Mouse (Mus musculus): ENCODE data around the gene Zswim8. TPM values are rescaled to one million over a fixed set of nuclear protein-coding genes. Genes with fewer than 3 reads are reported as not detected.

Gene Zswim8
- polyA plus RNA-seq (2015; fragmentation: Nextera tagmentation; extraction: Ambion mirVana) = 56.5 and 57.8 TPM in 2 replicates

DNA sequence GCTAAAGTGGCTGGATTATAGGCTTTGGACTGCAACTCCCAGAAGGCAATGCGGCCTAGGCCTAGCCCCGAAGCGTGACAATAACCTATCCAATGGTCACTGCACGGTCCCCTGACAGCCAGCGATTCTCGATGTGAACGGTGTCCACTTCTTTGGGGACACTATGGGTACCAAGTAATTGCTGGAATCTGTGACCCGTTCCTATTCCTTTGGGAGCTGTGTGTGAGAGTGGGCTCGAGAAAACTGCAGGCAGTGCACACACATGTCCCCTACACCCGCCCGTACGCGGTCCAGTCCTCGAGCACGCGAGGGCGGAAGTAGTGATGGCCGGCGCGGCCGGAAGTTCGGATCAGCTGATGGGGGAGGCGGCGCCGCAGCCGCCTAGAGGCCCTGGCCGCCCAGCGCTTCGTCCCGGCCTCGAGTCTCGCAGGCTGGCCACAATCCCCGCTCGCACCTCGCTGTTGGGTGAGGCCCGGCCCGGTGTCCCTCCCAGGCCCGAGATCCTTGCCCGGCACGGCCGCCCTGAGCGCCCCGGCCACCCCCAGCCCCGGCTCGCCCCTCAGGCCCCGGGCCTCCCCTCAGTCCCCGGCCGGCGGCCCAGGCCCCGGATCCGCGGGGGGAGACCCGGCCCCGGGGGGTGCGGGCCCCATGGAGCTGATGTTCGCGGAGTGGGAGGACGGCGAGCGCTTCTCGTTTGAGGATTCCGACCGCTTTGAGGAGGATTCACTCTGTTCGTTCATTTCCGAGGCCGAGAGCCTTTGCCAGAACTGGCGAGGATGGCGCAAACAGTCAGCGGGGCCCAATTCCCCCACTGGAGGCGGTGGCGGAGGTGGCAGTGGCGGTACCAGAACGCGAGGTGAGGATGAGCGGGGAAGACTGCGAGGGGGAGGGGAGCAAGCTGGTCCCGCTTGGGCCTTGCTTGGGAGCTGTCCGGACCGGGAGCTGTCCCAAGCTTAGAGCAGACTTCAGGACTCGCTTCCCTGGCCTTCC is at the start of gene Zswim8:
TSS of gene Zswim8 (plus strand) at position 352 of the 990 bp plus-strand sequence.
- Histone ChIP-seq H3K9me3 (no peaks in the 10 kb centered on the region), H3K27ac (peak within 1 kb of the TSS; percentile 96), H3K4me1 (peaks cover 35% of the 10 kb centered on the region), H3K9ac (peak within 1 kb of the TSS; percentile 94), H3K36me3 (replicated peaks) (peaks cover 16% of the 10 kb centered on the region), H3K27me3 (replicated peaks) (no peaks in the 10 kb centered on the region), H3K4me2 (peak within 1 kb of the TSS; percentile 77), H3K4me3 (peak within 1 kb of the TSS; percentile 86)
- peak; percentile 95 for ATAC-seq (replicated peaks)
- under 1% methylated on average over 80 of the region's 80 CpGs for WGBS

DNA sequence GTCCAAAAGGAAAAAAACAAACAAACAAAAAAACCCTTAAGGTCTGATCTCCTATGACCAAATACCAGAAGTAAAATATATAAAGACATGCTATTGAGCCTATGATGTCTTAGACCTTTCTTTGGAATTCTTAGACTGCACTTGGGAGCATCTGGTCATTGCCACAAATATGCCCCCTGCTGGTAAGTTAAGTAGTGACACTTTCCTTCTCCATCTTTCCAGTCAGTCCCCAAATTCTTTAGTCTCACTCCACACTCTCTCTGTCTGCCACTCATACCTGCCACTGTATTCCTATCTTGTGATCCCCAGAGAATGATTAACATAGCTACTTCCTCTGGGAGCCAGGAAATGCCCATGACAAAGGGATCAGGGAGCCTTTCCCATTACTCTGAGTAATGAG is 49.0 kb upstream of the Zswim8 start:
- no peak overlapping the region for H3K4me3 ChIP-seq
- H3K27me3 ChIP-seq (replicated peaks) = peaks cover 4% of the 10 kb centered on the region; the same call in 1 of the 2 replicates
- no peaks in the 10 kb centered on the region for H3K36me3 ChIP-seq (replicated peaks)
- ATAC-seq (replicated peaks) = no peak
- no peaks in the 10 kb centered on the region for H3K9me3 ChIP-seq
- H3K4me2 ChIP-seq = no peak overlapping the region
- H3K4me1 ChIP-seq = peaks cover 17% of the 10 kb centered on the region
- H3K27ac ChIP-seq = no peak overlapping the region
- H3K9ac ChIP-seq = no peak overlapping the region

DNA sequence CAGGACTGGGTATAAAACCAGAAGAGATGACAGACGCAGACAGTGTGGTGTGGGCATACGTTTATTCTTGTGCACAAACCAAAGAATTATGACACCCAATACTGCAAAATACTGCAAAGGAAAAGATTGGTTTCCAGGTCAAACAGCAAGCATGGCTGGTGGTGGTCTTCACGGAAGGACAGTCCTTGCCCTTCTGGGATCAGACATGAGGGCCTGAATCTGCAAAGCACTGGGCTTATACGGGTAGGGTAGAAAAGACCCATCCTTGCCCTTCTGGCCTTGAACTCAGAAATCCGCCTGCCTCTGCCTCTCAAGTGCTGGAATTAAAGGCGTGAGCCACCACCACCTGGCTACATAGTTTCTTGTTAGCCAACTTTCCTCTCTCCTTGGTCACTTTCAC is 48.5 kb upstream of the Zswim8 start:
- Histone ChIP-seq H3K4me2 (no peak overlapping the region), H3K27ac (no peak overlapping the region), H3K36me3 (replicated peaks) (no peaks in the 10 kb centered on the region), H3K4me3 (no peak overlapping the region), H3K27me3 (replicated peaks) (peaks cover 7% of the 10 kb centered on the region; the same call in 1 of the 2 replicates), H3K9ac (no peak overlapping the region), H3K9me3 (no peaks in the 10 kb centered on the region), H3K4me1 (peaks cover 17% of the 10 kb centered on the region)
- WGBS = 85% methylated on average over 6 of the region's 6 CpGs
- no peak for ATAC-seq (replicated peaks)

DNA sequence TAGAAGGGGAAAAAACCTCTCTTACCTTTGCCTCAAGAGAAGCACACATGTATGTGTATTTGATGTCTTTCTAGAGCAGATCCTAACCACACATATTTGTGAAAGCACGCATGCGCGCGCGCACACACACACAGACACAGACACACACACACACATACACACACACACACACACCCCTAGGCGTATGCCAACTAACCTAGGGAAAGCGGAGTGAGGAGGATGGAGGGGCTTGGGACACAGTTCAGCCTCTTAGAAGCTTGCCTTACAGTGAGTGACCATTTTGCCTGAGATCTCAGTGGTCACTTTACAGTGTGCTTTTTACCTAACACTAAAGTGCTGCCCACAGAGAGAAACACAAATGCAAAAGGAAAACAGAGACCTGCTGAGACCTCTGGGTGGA is 47.7 kb upstream of the Zswim8 start:
- peaks cover 17% of the 10 kb centered on the region for H3K4me1 ChIP-seq
- H3K9me3 ChIP-seq = no peaks in the 10 kb centered on the region
- H3K27ac ChIP-seq = no peak overlapping the region
- no peak for ATAC-seq (replicated peaks)
- no peaks in the 10 kb centered on the region for H3K36me3 ChIP-seq (replicated peaks)
- no peak overlapping the region for H3K9ac ChIP-seq
- no peak overlapping the region for H3K4me3 ChIP-seq
- WGBS = 98% methylated on average over 7 of the region's 7 CpGs
- no peak overlapping the region for H3K4me2 ChIP-seq
- H3K27me3 ChIP-seq (replicated peaks) = peaks cover 7% of the 10 kb centered on the region; the same call in 1 of the 2 replicates

DNA sequence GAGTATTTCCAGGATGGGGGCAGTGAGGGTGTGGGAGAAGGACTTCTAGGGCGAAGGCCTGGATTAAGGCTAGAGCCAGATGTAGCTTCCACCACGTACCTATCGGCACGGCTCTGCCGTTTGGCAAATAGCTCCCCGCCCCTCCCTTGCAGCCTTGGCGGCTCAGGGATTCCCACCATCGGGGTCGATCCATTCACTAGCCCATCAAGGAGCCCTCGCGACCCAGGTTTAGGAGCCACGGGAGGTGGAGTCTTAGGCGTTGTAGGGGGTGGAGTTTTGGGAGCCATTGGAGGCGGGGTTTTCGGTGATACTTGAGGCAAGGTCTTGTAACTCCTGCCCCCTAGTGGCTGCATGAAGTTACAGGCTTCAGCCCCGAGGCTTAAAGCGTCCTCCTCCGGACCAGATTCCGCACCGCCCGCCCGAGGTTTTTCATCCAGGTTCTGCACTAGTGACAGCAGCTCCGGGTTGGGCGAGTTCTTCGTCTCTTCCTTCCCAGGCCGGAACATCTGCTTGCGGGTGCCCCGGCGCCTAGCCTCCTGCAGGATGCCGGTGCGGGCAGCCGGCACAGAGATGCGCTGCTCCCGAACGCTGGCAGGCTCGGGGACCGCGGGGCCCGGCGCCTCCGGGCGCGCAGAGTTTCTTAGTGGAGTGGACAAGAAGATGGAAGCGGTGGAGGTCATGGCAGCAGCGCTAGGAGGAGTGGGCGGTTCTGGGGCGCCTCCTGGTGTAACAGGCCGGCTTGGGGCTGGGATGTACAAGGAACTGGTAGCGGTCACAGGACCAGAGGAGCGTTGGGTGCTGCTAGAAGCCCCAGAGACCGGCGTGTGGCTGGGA is 46.3 kb upstream of the Zswim8 start:
- Histone ChIP-seq H3K27ac (peak overlapping the region; percentile 86), H3K4me3 (peak overlapping the region; percentile 61), H3K4me1 (peaks cover 17% of the 10 kb centered on the region), H3K9ac (peak overlapping the region; percentile 71), H3K4me2 (peak overlapping the region; percentile 80), H3K36me3 (replicated peaks) (no peaks in the 10 kb centered on the region), H3K9me3 (no peaks in the 10 kb centered on the region), H3K27me3 (replicated peaks) (0 out of 2 replicates have a peak, but pooled peaks cover 7% of the 10 kb centered on the region)
- ATAC-seq (replicated peaks) = peak; percentile 89
- WGBS = 1% methylated on average over 52 of the region's 52 CpGs

DNA sequence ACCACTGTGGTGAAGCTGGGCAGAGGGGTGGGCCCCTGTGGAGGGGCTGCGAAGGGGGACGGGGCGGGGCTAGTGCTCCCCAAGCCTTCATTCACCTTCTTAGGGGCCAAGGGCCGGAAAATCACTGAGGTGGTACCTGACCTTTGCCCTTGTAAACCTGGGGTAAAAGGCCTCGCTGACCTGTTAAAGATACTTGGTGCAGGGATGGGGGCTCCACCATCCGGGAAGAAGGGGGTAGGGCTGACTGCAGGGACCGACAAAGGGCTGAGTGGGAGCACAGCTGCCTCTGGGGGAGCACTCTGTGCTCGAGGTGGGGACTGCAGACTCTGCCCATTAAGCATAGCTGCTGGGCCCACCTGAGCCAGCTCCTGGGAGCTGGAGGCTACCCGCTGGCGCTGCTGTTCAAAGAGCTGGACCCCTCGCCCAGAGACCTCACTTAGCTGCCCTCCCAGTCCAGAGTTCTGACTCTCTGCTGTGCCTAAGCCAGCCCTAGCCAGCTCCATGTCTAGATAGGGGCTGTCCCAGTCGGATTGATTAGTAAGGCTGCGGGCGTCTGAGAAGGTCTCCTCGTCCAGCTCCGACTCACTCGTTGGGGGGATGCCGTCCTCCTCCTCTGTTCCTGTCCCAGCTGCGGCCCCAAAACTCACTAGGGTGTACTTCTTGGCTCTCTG is 45.6 kb upstream of the Zswim8 start:
- H3K4me3 ChIP-seq = peak overlapping the region; percentile 61

DNA sequence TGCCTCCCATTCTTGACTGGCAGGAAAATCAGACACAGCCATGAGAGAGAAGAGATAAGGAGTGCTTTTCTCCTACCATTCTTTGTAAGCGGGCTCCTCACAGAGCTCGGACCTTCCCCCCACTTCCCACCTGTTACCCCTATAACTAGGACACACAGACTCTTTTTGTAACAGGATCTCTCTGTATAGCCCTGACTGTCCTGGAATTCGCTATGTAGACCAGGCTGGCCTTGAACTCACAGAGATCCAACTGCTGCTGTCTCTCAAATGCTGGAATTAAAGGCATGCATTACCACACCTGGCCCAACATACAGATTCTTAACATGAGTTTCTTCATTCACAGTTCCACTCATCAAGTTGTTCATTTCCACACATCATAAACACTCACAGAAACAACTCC is 44.6 kb upstream of the Zswim8 start:
- Histone ChIP-seq H3K27me3 (replicated peaks) (peaks cover 7% of the 10 kb centered on the region; the same call in 1 of the 2 replicates), H3K4me1 (peaks cover 17% of the 10 kb centered on the region), H3K27ac (no peak overlapping the region), H3K9me3 (no peaks in the 10 kb centered on the region), H3K36me3 (replicated peaks) (no peaks in the 10 kb centered on the region), H3K4me2 (peak overlapping the region; percentile 80), H3K4me3 (no peak overlapping the region), H3K9ac (no peak overlapping the region)
- 92% methylated on average over 3 of the region's 3 CpGs for WGBS
- ATAC-seq (replicated peaks) = no peak

More for the DNA sequence above, 45.6 kb upstream of the Zswim8 start:
- peak overlapping the region; percentile 80 for H3K4me2 ChIP-seq
- 9% methylated on average over 19 of the region's 19 CpGs for WGBS
- ATAC-seq (replicated peaks) = peak; percentile 70
- H3K9ac ChIP-seq = peak overlapping the region; percentile 71
- H3K9me3 ChIP-seq = no peaks in the 10 kb centered on the region
- no peaks in the 10 kb centered on the region for H3K36me3 ChIP-seq (replicated peaks)
- H3K27me3 ChIP-seq (replicated peaks) = peaks cover 7% of the 10 kb centered on the region; the same call in 1 of the 2 replicates
- peak overlapping the region; percentile 86 for H3K27ac ChIP-seq
- H3K4me1 ChIP-seq = peaks cover 17% of the 10 kb centered on the region

DNA sequence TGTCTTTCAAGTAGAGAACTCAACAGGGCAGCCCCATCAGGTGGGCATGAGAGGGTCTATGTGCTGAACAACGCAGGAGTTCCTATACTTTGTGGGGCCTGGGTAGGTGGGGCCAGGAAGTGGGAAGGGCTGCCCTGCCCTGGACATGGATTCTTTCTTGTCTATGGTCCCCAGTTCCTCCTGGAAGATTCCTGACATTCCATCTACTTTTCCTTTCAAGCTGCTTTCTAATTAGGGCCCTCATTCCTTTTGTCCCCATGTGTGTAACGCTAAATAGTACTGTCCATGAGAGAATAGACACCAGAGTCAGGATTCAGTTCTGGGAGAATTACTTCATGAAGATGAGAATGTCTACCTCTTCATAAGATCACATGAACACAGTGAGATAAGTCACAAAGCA is 43.8 kb upstream of the Zswim8 start:
- H3K27me3 ChIP-seq (replicated peaks) = peaks cover 10% of the 10 kb centered on the region
- H3K9me3 ChIP-seq = no peaks in the 10 kb centered on the region
- H3K36me3 ChIP-seq (replicated peaks) = no peaks in the 10 kb centered on the region
- WGBS = 71% methylated on average over 2 of the region's 2 CpGs
- H3K27ac ChIP-seq = no peak overlapping the region
- H3K4me1 ChIP-seq = peaks cover 17% of the 10 kb centered on the region
- no peak overlapping the region for H3K9ac ChIP-seq
- no peak for ATAC-seq (replicated peaks)
- H3K4me3 ChIP-seq = no peak overlapping the region
- no peak overlapping the region for H3K4me2 ChIP-seq

DNA sequence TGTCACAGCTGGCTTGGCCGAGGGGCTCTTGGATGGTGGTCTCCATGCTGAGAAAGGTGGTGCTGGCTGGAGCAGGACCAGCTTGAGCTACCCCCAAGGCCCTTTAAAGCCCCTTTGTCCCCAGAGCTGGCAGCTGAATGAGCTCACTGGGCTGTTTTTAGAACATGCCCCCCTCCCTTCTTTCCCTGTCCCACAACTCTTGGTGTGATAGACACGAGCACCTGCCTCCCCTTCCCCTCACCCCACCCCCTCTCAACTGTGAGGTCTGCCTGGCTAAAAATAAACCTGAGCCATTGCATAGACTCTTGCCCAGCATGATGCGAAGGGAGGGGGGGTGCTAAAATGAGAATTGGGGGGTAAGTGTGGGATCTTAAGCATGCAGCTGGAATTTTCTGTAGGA is 42.9 kb upstream of the Zswim8 start:
- Histone ChIP-seq H3K4me1 (peaks cover 17% of the 10 kb centered on the region), H3K9me3 (no peaks in the 10 kb centered on the region), H3K4me3 (no peak overlapping the region), H3K27ac (no peak overlapping the region), H3K36me3 (replicated peaks) (no peaks in the 10 kb centered on the region), H3K4me2 (no peak overlapping the region), H3K9ac (no peak overlapping the region), H3K27me3 (replicated peaks) (peaks cover 14% of the 10 kb centered on the region)
- 47% methylated on average over 3 of the region's 3 CpGs for WGBS
- ATAC-seq (replicated peaks) = no peak

DNA sequence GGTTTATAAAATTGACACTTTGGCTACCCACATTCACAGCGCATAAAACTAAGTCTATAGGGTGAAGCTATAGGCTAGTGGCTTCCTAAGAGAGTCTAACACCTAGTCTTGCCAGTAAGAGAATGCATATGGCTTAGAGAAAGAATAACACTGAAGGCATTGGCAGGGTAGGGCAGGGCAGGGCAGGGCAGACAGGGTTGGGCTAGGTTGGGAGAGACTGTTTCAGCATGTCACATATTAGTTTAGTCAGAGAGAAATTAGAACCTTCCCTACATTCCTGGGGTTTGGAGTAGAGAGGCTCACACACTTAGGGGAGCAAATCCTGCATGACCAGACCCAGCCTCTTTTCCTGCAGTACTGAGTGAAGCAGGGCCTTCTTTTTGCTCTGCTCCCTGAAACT is 39.9 kb upstream of the Zswim8 start:
- Histone ChIP-seq H3K36me3 (replicated peaks) (no peaks in the 10 kb centered on the region), H3K27ac (no peak overlapping the region), H3K4me3 (no peak overlapping the region), H3K4me1 (peaks cover 2% of the 10 kb centered on the region; the same call in 1 of the 2 replicates), H3K9me3 (no peaks in the 10 kb centered on the region), H3K27me3 (replicated peaks) (peaks cover 19% of the 10 kb centered on the region), H3K4me2 (no peak overlapping the region), H3K9ac (no peak overlapping the region)
- 55% methylated on average over 1 of the region's 1 CpGs for WGBS
- no peak for ATAC-seq (replicated peaks)

DNA sequence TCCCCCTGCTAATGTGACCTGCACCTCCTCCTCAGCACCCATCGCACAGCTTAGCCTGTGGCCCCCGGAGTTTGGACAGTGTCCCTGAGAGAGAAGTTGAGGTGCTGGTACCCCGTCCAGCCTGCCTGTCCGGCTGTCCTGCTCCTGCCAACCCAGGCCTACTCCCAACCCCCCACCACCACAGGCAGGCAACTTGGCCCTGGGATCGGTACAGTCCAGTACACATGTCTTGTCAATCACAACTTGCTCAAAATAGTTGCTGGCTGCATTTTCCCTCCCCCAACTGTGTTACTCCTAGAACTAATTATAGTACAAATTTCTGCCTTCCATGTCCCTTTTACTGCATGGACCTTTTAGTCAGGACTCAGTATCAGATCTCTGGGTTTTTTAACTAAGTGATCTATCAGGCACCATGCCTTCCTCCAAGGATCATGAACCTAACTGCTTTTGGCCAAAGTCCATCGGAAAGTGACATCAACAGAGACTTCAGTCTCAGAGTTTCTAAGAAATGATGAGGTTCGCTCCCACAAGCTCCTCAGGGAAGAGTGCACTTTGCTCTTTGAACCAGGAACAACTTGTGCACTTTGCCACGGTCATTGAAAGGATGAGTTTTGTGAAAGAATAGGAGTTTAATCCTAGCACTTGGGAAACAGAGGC is 39.1 kb upstream of the Zswim8 start, which contains the start of gene Synpo2l:
TSS of gene Synpo2l (minus strand) at position 201 of the 657 bp plus-strand sequence.
- no peaks in the 10 kb centered on the region for H3K9me3 ChIP-seq
- H3K4me2 ChIP-seq = no peak within 1 kb of the TSS
- peaks cover 16% of the 10 kb centered on the region for H3K27me3 ChIP-seq (replicated peaks)
- H3K27ac ChIP-seq = no peak within 1 kb of the TSS
- 0 out of 2 replicates have a peak, but pooled peaks cover 1% of the 10 kb centered on the region for H3K4me1 ChIP-seq
- H3K4me3 ChIP-seq = no peak within 1 kb of the TSS
- H3K9ac ChIP-seq = no peak within 1 kb of the TSS
- ATAC-seq (replicated peaks) = no peak
- 83% methylated on average over 8 of the region's 8 CpGs for WGBS
- H3K36me3 ChIP-seq (replicated peaks) = no peaks in the 10 kb centered on the region
